Mouse (Mus musculus) lung, postnatal 10 days (tissue): ENCODE measurements around the gene P2rx1.

Experiments
- DNase-seq: peaks from one replicate; pipeline ENCODE4 v3.0.0; 2021

P2rx1 gene

GRCm38 (mm10) chr11:72989044-72989443 lies 9.9 kb upstream of the P2rx1 start:
- DNase-seq, result no peak

DNA sequence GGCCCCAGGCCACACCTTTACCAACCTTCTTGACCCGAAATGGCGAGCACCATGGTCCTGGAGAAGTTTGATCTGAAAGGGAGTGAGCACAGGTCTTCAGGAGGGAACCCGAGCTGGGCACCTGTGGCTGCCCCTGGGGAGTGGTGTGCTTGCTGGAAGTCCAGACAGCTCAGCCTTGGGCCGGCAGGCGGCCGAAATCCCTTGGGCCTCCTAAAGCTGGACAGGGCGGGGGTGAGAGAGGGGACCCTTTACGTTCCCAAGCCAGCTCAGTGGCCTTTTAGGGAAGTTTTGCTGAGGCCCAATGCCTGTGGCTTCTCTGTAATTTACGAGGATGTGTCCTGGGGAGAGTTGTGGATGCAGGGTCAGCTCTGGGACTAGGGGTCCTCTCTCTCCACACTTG lies 8.2 kb upstream of the P2rx1 start:
- DNase-seq, result no peak

GRCm38 (mm10) chr11:72991961-72992360 lies 6.9 kb upstream of the P2rx1 start:
- DNase-seq, result peak; percentile 71

DNA sequence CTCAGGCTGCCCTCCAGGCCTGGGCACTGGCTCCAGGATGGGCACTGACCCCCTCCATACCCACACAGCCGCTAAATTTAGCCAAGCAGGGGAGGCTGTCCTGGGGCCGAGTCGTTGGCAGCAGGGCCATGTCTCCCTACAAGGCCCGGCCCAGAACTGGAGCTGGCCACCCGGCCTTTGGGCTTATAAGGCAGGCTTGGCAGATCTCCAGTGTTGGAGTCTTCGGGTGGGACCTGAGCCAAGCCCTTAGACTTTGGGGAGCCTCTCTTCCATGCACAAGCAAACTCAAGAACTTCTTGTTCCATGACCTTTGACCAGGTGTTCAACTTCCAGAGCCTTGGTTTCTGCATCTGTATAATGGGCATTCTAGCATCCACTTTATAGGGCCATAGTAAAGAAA lies 2.6 kb upstream of the P2rx1 start:
- DNase-seq, result no peak

DNA sequence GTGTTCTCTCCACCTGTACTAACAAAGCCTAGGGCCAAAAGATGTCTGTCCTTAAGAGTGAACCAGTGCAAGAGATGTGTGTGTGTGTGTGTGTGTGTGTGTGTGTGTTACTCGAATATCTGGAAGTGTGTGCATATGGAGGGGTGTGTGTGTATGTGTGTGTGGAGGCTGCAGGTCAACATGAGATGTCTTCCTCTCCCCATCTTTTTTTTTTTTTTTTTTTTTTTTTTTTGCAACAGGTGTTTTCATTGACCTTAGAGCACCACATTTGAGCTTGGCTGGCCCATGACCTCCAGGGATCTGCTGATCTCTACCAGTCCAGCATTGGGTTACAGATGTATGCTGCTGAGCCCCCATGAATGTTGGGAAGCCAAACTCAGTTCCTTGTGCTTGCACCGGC lies 2.1 kb upstream of the P2rx1 start:
- no peak for DNase-seq

- DNase-seq, result no peak
Measured at GRCm38 (mm10) chr11:72997529-72998326, 1.2 kb upstream of the P2rx1 start.

DNA sequence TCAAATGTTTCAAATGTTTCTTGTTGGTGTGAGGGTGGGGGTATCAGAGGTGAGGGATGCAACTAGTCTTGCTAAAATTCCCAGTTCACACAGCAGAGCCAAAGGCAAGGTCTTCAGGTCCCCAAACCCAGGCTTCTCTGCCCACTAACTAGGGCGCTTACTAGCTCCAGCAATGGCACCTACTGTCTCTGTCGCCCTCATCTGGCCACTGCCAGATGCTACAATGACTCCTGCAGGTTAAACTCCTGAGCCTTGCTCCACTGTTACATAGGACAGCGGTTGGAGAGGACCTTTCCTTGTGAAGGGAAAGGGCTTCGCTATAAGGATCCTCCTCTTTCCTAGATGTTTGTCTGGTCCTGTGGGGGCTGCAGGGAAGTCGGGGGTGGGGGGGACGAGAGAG lies 2.1 kb downstream of the P2rx1 start:
- peak; percentile 86 for DNase-seq

DNA sequence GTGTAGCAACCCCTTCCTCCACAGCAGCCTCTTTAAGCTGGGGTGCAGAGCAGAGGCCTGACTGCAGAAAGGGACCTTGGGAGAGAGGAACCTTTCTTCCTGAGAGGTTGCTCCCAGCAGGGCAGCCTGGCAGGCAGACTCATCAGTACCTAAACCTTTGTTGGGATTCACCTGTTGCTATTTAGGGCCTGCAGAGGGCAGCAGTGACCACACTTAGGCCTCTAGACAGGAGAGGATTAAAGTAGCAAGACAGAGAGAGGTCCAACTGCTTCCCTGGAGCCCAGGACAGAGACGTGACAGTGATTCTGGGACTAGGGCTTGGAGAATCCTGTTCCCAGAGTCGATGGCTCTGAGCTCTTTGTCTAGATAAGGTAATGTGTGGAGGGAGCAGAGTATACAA lies 7.5 kb downstream of the P2rx1 start:
- peak; percentile 53 for DNase-seq

- DNase-seq, result no peak
Measured at GRCm38 (mm10) chr11:73007113-73007512, 8.2 kb downstream of the P2rx1 start.

GRCm38 (mm10) chr11:73007698-73008481 lies 9.0 kb downstream of the P2rx1 start:
- DNase-seq, result peak; percentile 78

GRCm38 (mm10) chr11:73008826-73009225 lies 9.9 kb downstream of the P2rx1 start:
- DNase-seq, result no peak

GRCm38 (mm10) chr11:73009531-73010274 lies 10.8 kb downstream of the P2rx1 start:
- DNase-seq, result no peak

DNA sequence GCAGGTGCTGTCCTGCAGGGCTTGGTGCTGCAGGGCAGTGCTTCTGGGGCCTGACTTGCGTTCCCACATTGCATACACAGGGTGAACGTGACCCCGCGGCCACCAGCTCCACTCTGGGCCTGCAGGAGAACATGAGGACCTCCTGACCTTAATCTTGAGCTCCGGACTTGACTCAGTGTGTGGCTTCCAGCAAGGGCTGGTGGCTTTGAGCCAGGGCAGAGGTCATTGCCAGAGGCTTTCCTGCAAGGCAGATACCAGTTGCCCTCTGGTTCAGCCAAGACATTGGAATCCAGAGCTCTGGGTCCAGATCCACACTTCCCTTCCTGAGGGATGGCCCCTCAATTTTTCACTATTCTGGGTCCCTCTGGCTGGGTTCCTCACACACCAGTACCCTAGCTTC lies 15.1 kb downstream of the P2rx1 start:
- DNase-seq, result no peak

DNA sequence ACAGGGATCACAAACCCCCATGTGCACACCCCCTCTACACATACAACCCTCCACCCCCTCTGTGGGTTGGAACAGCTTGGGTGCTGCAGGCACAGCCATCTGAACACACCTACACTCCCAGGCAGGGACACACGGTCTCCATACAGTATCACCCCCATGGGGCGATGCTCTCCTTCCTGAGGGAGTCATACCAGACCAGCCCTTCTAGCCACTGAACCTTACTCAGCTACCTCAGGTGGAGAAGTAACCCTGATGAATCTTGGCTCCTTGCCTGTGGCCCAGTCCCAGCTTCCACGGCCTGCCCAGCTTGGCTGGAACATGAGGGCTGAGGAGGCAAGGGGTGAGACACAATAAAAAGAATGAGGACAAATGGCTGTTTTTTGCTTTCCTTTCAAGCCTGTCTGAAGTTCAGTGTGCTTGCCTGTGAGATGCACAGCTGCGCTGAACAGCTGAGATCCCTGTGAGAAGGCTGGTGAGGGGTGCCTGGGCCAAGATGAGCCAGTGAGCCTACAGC lies 16.0 kb downstream of the P2rx1 start:
- DNase-seq, result no peak

DNA sequence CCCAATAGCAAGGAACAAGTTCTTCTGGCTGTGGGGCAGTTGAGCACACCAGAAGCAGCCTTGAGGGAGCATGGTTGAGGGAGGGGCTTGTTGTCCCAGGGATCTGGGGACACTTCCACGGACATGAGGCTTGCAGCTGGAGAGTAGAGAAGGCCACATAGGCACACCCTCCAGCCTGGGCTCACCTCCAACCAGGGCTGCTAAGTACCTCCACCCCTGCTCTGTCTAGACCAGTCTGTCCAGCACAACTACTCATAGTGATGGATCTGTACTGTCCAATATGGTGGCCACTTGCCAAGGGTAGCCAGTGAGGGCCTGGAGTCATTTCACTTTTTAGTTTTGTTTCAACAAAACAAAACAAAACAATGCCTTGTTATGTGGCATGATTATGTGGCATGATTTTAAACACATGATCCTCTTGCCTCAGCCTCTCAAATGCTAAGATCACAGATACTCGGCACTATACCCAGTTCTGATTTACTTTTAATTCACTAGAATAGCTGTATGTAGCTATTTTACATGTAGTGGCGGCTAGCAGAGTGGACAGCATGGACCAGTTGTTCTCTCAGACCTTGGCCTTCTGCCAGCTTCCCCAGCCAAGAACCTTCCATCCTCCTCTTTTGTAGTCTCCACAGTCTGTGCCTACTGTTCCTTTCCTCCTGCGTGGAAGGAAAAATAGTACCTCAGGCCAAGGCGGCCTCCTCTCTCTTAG lies 16.6 kb downstream of the P2rx1 start:
- peak; percentile 40 for DNase-seq

DNA sequence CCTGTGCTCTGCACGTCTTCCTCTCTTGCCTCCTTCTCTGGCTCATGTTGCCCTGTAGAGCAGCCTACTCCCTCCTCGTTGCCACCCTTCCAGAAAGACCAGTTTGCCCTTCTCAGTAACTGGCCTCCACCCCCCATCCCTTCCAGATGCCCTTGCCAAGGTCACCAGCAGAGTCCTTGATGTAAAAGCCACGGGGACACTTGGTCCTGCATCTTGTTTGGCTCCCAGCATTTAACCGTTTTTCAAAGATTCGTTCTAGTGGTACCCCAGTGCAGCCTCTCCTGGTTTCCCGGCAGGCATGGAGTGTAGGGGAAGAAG lies 17.2 kb downstream of the P2rx1 start:
- no peak for DNase-seq

DNA sequence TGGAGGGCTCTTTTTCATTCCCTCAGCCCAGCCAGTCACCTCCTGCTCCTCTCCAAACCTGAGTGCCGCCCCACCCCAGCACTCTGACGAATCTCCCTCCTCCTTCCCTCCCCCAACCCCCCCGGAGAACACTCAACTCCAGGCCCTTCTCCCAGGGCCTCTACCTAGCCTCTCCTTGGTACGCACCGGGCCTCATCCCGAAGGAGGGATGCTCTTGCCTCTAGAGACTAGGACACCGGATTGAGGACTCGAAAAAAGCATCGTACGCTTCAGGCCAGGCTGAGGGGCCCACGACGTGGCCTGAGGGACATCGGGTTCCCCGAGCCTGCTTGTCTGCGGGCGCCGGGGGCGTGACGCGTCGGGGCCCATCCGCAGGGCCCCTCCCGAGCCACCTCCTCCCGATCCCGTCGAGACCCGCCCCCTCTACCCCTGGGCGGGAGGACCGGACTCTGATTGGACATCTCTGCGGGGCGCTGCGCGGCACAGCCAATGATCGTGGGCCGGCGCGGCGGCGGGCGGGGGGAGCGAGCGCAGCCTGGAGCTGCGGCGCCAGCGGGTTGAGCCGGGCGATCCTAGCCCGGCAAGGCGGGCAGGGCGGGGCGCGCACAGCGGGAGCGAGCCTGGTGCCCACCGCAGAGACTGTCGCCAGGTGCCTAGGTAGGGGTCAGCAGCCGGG lies 19.7 kb downstream of the P2rx1 start, which contains the start of gene Camkk1:
Gene Camkk1, plus strand, starts transcription at position 538 of the 676 bp plus-strand sequence.
- DNase-seq, result peak; percentile 95

GRCm38 (mm10) chr11:73019147-73019795 lies 20.4 kb downstream of the P2rx1 start:
- peak; percentile 62 for DNase-seq

GRCm38 (mm10) chr11:73020953-73021800 lies 22.3 kb downstream of the P2rx1 start:
- no peak for DNase-seq

DNA sequence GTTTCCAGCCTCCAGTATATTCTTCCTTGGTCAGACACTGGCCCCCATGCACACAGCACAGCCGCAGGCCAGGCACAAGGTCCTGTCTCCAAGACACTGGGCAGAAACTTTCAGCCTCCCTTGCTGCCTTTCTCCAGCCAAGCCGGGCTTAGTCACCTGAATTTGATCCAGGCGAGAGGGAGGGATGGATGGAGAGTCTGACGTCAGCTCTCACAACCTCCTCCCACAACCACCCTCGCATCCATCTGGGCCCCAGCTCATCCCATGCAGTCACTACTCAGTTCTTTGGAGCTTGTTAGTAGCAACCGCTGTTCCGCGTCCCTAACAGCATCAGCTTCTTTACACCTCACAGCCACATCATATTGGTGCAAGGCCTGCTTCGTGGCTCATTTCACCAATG lies 24.2 kb downstream of the P2rx1 start:
- peak; percentile 49 for DNase-seq

- DNase-seq, result no peak
Measured at GRCm38 (mm10) chr11:73023827-73024226, 24.9 kb downstream of the P2rx1 start.
